Mouse (Mus musculus) liver, adult (tissue): ENCODE measurements at regions not wholly inside any gene's neighbourhood (a gene's known extent, or its start where the extent isn't known, plus 50 kb on each side); places are given as distances from the start of the nearest gene placed in this dataset.

Source experiments
- GATA4 ChIP-seq: IDR thresholded peaks from 2 replicates; pipeline ENCODE4 v1.6.1; 2014; ENCODE audit warnings: mild to moderate bottlenecking, low read length; ENCODE audit not compliant: insufficient replicate concordance

GRCm38 (mm10) chr2:166334559-166334958 is 179.1 kb upstream of the Sulf2 start:
- no peak for TF ChIP-seq GATA4

- no peak for TF ChIP-seq GATA4
These were observed 178.4 kb upstream of the Sulf2 start for GRCm38 (mm10) chr2:166333818-166334217.

GRCm38 (mm10) chr2:166332748-166333417 is 177.4 kb upstream of the Sulf2 start:
- no peak for TF ChIP-seq GATA4

- TF ChIP-seq GATA4, result no peak
These were observed 175.7 kb upstream of the Sulf2 start for GRCm38 (mm10) chr2:166331192-166331591.

GRCm38 (mm10) chr2:166330364-166330763 is 174.9 kb upstream of the Sulf2 start:
- TF ChIP-seq GATA4, result no peak

- TF ChIP-seq GATA4, result no peak
These were observed 174.3 kb upstream of the Sulf2 start for GRCm38 (mm10) chr2:166329556-166330340.

GRCm38 (mm10) chr2:166326932-166327331 is 171.5 kb upstream of the Sulf2 start:
- TF ChIP-seq GATA4, result no peak

GRCm38 (mm10) chr2:166324954-166325353 is 169.5 kb upstream of the Sulf2 start:
- TF ChIP-seq GATA4, result no peak

GRCm38 (mm10) chr2:166324439-166324838 is 169.0 kb upstream of the Sulf2 start:
- no peak for TF ChIP-seq GATA4

- no peak for TF ChIP-seq GATA4
These were observed 167.2 kb upstream of the Sulf2 start for GRCm38 (mm10) chr2:166322668-166323043.

- TF ChIP-seq GATA4, result no peak
These were observed 166.7 kb upstream of the Sulf2 start for GRCm38 (mm10) chr2:166321992-166322667.

- TF ChIP-seq GATA4, result no peak
These were observed 161.0 kb upstream of the Sulf2 start for GRCm38 (mm10) chr2:166316409-166316916.

- no peak for TF ChIP-seq GATA4
These were observed 155.0 kb upstream of the Sulf2 start for GRCm38 (mm10) chr2:166310438-166310837.

- TF ChIP-seq GATA4, result no peak
These were observed 154.4 kb upstream of the Sulf2 start for GRCm38 (mm10) chr2:166309882-166310281.

- no peak for TF ChIP-seq GATA4
These were observed 152.1 kb upstream of the Sulf2 start for GRCm38 (mm10) chr2:166307551-166307950.
